Mouse (Mus musculus) WW6 (cell line): ENCODE results near the gene Xlr5c.
"Not testable (repeated sequence)": the region's sequence is repeated elsewhere in the genome, so short reads cannot be mapped to it uniquely, and the experiment has no call there.

ENCODE experiments used
- DNase-seq: peaks from one replicate; pipeline ENCODE4 v3.0.0-alpha.2; 2013; ENCODE audit warnings: low read depth, low spot score

Gene Xlr5c

GRCm38 (mm10) chrX:73292876-73293275 lies at the start of gene Xlr5c, which contains the start of gene Xlr5a:
Gene Xlr5c (minus strand): TSS chrX:73292976.
Gene Xlr5a (minus strand): TSS chrX:73292976.
- not testable (repeated sequence) for DNase-seq

- peak; percentile 47 for DNase-seq
Measured at GRCm38 (mm10) chrX:73342483-73342895, 49.7 kb upstream of the Xlr5c start, which contains the start of gene Zfp275. Gene Zfp275 (plus strand): TSS chrX:73342621.

- no peak for DNase-seq
Measured at GRCm38 (mm10) chrX:73342068-73342467, 49.3 kb upstream of the Xlr5c start.

GRCm38 (mm10) chrX:73341473-73341872 lies 48.7 kb upstream of the Xlr5c start:
- DNase-seq, result no peak

GRCm38 (mm10) chrX:73336740-73337139 lies 44.0 kb upstream of the Xlr5c start, which contains the start of gene Gm45015:
Gene Gm45015 (minus strand): TSS chrX:73336840.
- DNase-seq, result no peak

GRCm38 (mm10) chrX:73333548-73333947 lies 40.8 kb upstream of the Xlr5c start:
- no peak for DNase-seq

GRCm38 (mm10) chrX:73327215-73327614 lies 34.4 kb upstream of the Xlr5c start:
- no peak for DNase-seq

- no peak for DNase-seq
Measured at GRCm38 (mm10) chrX:73321029-73321428, 28.3 kb upstream of the Xlr5c start.

GRCm38 (mm10) chrX:73312522-73312921 lies 19.7 kb upstream of the Xlr5c start:
- DNase-seq, result peak; percentile 0

GRCm38 (mm10) chrX:73295745-73296144 lies 3.0 kb upstream of the Xlr5c start:
- not testable (repeated sequence) for DNase-seq

GRCm38 (mm10) chrX:73265270-73265669 lies 27.5 kb downstream of the Xlr5c start, which contains the start of gene Xlr3c:
Gene Xlr3c (minus strand): TSS chrX:73265390.
- not testable (repeated sequence) for DNase-seq

- not testable (repeated sequence) for DNase-seq
Measured at GRCm38 (mm10) chrX:73262428-73262827, 30.3 kb downstream of the Xlr5c start.

GRCm38 (mm10) chrX:73242821-73243325 lies 49.9 kb downstream of the Xlr5c start, which contains the start of gene Xlr4c:
Gene Xlr4c (minus strand): TSS chrX:73243130.
- not testable (repeated sequence) for DNase-seq
